Mouse (Mus musculus): ENCODE data around the gene Trappc2l.

Trappc2l gene

DNA sequence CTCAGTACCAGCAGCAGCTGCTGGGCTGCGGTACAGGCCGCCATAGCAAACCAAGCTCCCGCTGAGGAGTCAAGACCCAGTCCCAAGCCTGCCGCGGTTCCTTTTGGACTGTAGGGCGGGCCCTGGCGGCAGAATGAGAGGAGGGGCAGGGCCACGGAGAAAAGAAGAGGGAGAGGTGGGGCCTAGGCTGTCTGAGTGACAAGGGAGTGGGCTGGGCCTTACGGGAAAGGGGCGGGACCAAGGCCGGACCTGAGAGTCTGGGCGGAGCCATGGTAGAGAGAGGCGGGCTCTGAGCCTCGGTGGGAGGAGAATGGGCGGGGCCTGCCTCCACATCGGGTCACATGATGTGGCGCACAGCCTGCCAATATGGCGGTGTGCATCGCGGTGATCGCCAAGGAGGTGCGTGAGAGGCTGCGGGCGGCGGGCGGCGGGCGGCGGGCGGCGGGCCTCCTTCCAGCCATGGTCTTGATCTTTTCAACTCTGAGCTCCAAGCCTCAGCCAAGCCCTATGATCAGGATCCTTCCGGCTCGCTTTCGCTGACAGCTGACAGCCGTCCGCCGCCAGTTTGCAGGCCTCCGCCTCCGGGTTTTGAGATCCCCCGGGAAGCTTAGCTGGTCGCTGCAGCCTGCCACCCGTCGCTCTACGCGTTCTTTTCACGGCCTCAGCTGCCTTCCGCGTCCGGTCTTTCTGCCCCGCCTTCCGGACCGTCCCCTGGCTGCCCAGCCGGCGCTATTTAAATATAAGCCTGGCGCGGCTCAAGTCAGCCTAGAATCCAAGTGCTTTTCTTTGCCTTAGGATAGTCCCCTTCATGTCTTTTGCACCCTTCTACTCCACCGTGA is at the start of gene Trappc2l, which contains the start of gene Galns:
Trappc2l (plus strand) TSS at position 346 of the 839 bp plus-strand sequence.
Galns (minus strand) TSS at position 169 of the 839 bp plus-strand sequence.
- peak; percentile 98 for DNase-seq (ENCODE audit: low read depth, low spot score)

DNA sequence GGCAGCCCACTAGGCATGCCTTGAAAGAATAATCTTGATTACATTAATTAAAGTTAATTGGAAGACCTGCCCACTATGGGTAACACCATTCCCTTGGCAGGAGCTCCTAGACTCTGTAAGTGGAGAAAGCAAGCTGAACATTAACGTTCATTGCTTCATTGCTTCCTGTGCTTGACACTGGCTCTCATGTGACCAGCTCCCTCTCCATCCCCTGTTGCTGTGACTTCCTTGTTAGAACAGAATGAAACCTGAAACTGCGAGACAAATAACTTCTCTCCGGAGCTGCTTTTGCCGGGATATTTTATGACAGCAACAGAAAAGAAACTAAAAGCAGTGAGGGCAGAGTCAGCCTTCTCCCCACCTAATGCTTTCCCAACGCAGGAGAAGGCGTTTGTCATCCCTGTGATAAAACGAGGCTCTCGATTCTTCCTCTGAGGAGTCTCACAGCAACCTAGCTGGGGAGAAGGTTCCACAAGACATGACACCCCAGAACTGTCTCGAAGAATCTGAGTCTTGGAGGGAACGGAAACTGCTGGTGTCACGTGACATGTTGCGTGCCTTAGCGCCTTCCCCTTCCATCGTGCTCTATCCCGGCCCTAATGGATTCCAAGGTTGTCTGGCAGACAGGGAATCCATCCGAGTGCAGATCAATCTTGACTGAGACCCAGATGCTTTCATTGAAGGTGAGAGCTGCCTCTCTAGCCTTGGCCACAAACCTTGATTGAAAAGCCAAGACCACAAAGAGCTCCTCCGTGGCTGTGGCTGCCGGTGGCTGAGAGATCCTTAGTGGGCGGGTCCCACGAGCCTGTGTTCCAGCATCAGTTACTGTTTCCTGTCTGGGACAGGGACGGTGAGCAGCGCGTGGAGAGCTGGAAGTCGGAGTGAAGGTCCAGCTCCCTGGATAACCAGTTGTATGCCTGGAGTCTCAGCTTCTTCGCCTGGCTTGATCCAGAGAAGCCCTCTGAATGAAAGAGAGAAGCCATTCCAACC is 46.8 kb upstream of the Trappc2l start:
- DNase-seq (ENCODE audit: low read depth, low spot score) = peak; percentile 85

DNA sequence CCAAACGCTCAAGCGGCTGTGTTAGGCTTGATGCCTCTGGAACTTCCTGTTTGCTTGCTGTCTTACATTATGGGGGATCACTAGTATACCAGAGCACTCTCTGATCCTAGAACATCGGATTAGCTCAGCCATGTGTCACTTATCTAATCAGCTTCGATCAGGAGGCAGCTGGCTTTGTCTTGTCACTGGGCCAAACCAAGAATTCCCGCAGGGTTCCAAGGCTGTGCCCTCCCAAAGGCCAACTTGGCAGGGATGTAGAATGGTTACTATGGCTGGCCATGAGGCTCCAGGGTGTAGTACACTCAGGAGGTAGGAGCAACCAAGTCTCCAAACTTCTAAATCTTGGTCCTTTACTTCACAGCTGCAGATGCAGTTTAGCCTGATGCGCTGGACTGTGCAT is 44.7 kb upstream of the Trappc2l start:
- DNase-seq (ENCODE audit: low read depth, low spot score) = peak; percentile 52

DNA sequence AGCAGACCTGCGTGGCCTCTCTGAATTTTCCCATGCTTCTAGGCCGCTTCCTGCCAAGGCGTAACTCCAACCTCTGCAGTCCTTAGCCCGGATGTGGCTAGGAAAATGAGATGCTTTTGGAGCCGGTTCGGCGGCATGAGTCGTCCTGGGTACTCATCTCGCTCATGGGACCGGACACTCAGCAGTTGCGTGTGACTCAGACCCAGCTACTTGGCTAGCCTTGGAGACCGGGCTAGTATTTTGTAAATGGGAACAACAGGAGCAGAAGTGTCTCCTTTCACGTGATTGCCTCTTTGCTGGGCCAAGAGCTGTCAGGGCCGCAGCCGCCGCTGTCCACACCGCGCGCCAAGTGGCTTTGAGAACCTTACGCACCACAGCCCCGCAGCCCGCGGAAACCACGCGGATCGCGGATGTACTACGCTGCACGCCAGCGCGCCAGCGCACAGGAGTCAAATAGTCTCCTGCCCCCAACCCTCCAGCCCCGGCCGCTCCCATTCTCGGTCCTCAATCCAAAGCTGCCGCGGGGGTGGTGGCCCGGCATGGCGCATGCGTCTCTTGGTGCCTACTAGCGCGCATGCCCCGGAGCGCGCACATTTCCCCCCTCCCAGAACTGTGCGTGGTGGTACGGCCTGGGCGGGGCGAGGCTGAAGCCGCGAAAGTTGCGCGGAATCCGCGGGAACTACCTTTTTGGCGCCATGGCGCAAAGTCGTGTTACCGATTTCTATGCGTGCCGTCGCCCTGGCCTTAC is 43.9 kb upstream of the Trappc2l start, which contains the start of gene Cdt1:
Cdt1 (plus strand) TSS at position 655 of the 748 bp plus-strand sequence.
- DNase-seq (ENCODE audit: low read depth, low spot score) = peak; percentile 99

DNA sequence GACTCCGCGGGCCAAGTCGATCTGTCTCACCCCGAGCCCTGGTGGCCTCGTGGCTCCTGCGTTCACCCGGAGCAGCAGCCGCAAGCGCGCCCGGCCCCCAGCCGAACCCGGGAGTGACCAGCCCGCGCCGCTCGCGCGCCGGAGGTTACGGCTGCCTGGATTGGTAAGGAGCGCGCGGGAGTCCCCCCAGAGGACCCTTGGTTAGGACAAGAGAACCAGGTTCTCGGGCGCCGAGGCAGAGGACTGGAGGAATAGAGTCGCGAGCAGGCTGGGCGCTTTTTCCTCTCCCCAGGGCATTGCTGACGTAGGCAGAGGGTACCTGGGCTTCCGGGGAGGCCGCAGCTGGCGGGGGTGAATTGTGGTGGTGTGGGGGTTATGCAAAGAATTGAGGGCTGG is 43.3 kb upstream of the Trappc2l start:
- DNase-seq (ENCODE audit: low read depth, low spot score) = no peak

DNA sequence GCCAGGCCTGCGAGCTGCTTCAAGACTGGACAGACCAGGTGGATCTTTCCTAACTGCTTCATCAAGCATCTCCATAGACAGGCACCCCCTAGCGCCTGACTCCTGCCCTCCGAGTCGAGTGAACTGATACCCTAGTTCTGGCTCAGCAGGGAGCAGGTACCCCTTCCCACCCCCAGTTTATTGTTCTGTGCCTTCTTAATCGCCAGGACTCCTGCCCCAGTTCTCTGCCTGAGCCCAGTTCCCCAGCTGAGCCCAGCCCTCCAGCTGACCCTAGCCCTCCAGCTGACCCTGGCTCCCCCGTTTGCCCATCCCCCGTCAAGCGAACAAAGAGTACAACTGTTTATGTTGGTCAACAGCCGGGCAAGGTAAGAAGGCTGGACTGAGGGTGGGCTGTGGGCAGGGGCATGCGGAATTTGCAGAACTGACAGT is 42.5 kb upstream of the Trappc2l start:
- peak; percentile 22 for DNase-seq (ENCODE audit: low read depth, low spot score)

DNA sequence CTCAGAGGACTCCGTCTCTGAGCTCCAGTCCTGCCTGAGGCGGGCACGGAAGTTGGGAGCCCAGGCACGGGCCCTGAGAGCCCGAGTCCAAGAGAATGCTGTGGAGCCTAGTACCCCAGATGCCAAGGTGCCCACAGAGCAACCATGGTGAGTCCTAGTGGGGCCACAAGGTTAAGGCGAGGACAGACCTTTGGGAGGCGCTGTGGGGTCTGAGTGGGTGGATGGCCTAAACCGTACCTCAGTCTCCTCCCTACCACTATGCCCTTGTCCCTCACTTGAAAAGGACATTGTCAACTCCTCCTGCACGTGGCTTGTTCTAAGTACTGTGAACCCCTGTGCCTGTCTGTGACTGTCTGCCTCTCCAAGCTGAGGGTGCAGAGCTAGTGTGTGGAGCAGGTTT is 42.1 kb upstream of the Trappc2l start:
- peak; percentile 29 for DNase-seq (ENCODE audit: low read depth, low spot score)

DNA sequence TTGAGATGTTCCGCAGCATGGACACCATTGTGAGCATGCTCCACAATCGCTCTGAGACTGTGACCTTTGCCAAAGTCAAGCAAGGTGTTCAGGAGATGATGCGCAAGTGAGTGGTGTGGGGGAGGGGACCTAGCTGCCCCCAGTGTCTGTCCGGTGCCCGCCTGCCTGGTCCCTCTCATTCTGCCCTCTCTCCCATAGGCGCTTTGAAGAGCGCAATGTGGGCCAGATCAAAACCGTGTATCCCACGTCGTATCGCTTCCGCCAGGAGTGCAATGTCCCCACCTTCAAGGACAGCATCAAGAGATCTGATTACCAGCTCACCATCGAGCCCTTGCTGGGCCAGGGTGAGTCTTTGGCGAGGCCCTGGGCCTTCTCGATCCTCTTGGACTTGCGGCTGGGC is 41.4 kb upstream of the Trappc2l start:
- peak; percentile 17 for DNase-seq (ENCODE audit: low read depth, low spot score)

DNA sequence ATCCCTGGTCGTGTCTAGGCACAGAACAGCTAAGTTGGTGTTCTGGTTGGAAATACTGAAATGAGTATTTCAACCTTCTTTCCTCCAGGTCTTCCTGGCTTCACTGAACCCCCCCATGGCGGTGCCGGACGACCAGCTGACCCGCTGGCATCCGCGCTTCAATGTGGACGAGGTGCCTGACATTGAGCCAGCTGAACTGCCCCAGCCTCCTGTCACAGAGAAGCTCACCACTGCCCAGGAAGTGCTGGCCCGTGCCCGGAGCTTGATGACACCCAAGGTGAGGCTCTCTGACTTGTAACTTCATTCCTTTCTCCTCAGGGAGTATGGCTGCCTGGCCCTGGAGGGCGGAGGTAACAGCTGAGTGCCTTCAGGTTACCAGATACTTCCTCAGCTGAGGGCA is 40.3 kb upstream of the Trappc2l start:
- no peak for DNase-seq (ENCODE audit: low read depth, low spot score)

DNA sequence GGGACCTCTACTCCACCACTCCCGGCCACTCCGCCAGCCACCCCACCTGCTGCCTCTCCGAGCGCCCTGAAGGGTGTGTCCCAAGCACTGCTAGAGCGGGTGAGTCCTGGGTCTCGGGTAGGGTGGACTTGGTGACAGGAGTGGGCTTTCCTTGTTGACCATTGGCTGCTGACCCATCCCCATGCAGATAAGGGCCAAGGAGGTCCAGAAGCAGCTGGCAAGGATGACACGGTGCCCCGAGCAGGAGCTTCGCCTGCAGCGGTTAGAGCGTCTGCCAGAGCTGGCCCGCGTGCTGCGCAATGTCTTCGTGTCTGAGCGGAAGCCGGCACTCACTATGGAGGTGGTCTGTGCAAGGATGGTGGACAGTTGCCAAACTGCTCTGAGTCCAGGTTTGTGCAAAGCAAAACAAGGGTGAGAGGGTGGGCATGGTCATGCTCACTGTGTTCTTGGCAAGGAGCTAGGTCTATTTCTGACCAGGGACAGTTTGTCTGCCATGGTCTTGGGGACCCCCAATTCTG is 39.6 kb upstream of the Trappc2l start:
- DNase-seq (ENCODE audit: low read depth, low spot score) = peak; percentile 26

DNA sequence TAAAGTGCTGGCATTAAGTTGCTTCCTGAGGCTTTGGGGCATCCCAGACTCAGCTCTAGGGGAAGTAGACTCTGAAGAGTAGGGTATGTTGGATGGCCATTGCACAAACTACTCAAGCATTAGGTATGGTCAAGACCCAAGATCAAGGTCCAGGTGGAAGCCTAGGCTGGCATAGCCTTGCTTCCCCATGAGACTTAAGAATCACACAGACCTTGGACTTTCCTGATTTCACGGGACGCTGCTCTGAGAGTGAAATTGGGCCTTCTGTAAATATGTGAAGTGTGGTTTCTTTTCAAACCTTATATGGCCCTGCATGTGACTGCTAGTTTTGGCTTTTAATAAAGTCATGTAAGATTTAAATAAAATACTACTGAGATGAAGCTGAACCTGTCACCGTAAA is 38.7 kb upstream of the Trappc2l start:
- no peak for DNase-seq (ENCODE audit: low read depth, low spot score)

DNA sequence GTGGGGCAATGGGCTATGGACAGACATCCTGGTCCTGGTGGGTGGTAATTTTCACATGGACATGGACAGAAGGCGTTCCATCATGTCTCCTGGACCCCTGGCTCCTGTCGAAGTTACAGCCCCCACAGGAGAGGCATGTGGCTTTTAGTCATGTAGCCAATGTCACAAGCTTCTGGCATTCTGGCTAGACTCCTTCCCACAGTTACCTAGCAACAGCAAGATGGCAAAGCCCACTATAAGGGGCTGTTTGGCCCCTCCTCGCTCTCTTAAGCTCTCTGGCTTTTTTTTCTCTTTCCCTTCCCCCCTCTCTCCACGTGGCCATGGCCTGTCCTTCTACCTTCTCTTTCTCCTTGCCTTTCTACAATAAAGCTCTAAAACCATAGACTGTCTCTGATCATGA is 38.3 kb upstream of the Trappc2l start:
- DNase-seq (ENCODE audit: low read depth, low spot score) = peak; percentile 28

DNA sequence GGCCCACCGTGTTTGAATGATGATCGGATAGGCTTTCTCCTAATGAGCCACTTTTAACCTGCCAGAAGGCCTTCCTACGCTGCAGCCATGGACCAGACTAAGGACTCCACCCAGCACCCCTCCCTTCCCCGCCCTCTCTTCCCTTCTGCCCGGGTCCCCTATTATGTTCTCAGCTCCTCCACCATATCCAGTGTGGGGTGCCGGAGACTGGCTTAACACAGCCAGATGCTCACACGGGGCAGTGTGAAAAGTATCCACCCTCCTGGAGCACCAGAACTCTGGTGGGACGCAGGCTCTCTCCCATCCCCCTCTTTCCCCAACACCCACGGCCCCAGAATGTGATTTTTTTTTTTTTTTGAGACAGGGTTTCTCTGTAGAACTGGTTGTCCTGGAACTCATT is 37.9 kb upstream of the Trappc2l start:
- DNase-seq (ENCODE audit: low read depth, low spot score) = peak; percentile 15

DNA sequence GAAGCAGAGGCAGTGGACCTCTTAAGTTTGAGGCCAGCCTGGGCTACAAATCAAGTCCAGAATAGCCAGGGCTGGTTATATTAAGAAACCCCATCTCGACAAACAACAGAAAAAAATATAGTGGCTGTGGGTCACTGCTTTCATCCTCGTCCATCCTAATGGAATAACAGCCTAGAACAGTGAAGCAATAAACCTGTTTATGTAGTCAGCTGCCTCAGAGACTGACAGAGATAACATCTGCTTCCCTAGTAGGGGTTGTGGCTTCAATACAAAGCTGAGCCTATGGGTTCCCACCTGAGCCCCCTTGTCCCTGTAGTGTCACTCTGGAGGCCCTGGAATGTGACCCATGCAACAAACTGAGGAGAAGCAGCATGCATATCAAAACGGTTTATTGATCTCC is 37.2 kb upstream of the Trappc2l start:
- no peak for DNase-seq (ENCODE audit: low read depth, low spot score)

DNA sequence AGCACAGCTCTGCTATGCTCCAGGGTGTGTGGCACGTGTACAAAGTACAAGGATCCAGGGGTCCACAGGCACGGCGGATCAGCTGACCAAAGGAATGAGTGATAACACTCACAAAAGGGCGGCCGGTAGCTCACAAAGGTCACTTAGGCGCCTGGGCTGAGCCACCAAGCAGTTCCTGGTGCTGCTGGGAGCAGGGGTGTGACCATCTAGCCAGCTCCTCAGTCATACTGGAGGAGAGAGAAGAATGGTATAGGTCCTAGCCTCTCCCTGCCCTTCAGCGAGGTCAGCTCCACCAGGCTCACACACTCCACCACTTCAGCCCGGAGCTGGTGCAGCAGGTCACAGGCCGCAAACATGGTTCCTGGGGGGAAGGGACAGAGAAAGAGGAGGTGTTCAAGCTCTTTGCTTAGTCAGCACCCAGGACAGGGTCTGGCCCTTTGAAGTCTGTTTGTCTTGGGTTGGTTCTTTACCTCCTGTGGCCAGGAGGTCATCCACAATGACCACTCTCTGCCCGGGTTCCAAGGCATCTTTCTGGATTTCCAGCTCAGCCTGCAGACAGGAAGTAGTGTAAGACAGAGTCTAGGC is 36.7 kb upstream of the Trappc2l start:
- peak; percentile 74 for DNase-seq (ENCODE audit: low read depth, low spot score)

DNA sequence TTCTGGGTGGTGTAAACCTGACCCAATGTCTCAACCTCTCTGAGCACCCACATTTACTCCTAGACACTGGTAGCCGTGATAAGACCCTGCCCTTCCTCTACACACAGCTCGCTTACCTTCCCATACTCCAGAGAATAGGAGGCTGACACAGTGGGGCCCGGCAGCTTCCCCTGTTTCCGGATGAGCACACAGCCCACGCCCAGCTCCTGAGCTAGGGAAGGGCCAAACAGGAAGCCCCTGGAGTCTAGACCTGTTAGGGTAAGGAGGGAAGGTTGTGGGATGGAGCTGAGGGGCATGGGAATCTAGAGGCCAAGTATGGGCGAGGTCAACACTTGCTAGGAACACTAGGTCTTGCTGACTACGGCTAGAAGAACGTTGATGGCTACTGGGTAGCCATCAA is 36.2 kb upstream of the Trappc2l start:
- DNase-seq (ENCODE audit: low read depth, low spot score) = no peak

DNA sequence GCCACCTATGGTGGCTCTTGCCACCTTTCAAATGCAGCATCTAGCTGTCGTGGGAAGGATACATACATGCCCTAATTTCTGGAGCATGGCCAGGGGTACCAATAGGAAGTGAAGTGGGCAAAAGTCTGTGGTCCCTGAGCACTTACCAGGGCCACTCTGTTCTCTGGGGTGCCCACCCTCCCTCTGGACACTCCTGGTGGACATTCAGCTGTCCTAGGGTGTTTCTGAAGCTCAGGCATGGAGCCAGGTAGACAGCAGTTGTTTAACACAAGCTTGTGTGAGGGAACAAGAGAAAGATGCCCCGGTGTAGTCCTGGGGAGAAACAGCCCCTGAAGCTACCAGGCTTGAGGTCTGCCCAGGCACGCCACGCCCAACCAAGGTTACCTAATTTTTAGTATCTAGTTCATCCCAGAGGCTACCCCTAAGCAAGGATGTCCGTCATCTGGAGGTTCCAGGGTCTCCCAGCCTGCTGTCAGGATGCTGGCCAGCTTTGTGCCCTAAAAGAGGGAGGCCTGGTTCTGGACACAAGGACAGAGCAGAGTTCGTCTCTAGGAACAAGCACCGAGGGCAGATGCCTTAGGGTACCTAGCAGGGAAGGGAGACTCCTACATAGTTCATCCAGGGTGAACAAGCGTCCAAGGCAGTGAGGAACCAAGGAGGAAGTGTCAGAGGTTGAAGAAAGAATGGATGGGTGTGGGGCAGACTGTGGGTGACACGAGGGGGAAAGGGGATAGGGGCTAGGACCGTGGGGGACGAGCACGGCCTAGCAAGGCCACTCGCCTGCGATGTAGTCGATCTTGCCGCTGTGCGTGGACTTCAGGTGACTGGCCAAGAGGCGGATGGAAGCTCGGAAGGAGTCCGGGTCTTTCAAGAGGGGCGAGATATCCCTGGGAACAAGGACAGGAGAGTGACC is 35.4 kb upstream of the Trappc2l start:
- DNase-seq (ENCODE audit: low read depth, low spot score) = peak; percentile 16

DNA sequence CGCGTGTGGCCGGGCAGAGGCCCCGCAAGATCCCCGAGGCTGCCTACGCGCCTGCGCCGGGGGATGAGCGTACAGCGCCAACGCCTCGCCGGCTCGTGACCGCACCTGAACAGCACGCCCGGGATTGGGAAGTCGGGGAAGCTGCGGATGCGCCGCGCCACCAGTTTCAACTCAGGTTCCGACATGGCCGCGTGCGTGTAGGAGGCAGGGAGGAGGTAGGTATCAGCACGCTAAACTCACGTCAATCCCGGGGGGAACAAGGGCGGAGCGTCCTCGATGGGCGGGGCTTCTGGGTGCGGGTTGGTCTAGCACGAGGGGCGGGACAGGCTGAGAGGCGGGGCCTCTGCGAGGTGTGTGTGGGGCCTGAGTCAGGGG is 34.8 kb upstream of the Trappc2l start, which contains the start of gene Aprt:
Aprt (minus strand) TSS at position 262 of the 375 bp plus-strand sequence.
- DNase-seq (ENCODE audit: low read depth, low spot score) = peak; percentile 98

DNA sequence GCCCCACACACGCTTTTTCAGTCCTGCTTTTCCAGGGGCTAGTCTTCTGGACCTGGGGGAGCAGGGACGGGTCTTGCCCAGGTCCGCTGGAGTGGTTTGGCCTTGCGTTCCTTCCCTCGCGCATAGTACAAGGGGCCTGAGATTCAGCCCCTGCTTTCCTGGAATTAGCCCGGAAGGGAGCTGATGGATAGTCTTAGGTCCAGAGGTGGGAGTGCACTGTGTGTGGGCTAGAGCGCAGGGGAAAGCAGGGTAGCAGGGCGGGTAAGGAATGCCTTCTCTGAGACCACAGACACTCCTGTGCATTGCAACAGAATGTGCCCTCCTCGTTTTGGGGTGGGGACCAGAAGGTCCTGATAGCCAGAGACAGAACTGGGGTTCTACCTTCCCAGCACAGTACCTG is 34.3 kb upstream of the Trappc2l start:
- no peak for DNase-seq (ENCODE audit: low read depth, low spot score)

DNA sequence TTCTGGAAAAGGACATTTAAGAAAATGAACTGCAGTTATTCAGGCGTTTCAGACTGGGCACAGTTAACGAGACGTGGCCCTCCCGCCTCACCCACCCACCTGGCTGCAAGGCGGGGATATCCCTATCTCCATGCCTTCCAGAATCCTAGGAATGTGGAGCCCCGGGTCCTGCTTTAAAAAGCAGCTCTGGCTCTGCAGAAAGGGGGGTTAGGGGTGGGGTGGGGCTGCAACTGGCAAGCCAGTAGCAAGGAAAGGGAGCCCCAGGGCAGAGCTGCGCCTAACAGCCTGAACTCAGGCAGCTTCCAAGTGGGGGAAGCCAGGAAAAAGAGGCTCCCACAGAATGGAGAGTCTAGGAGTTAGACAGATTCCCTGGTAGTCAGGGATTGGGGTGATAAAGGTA is 32.2 kb upstream of the Trappc2l start:
- DNase-seq (ENCODE audit: low read depth, low spot score) = peak; percentile 75
